Mouse (Mus musculus) gastrocnemius, adult 2 months (tissue): ENCODE results near the gene Ddx5. TPM values are rescaled to one million over a fixed set of nuclear protein-coding genes. Genes with fewer than 3 reads are reported as not detected.
"Not testable (repeated sequence)": the region's sequence is repeated elsewhere in the genome, so short reads cannot be mapped to it uniquely, and the experiment has no call there.

Experiments
- DNase-seq: peaks from one replicate; pipeline ENCODE4 v3.0.0; 2022
- H3K27ac ChIP-seq: fragments of 200-600 bp; 2 replicates; pipeline ENCODE4 v1.8.1; 2022; ENCODE audit warnings: mild to moderate bottlenecking
- H3K4me3 ChIP-seq: fragments of 200-600 bp; 2 replicates; pipeline ENCODE4 v1.8.1; 2022; ENCODE audit warnings: mild to moderate bottlenecking, moderate library complexity
- CTCF ChIP-seq: fragments of 200-600 bp; IDR thresholded peaks from 2 replicates; pipeline ENCODE4 v1.8.1; 2022; ENCODE audit warnings: antibody characterized with exemption, mild to moderate bottlenecking, moderate library complexity
- intact Hi-C: fragments of 180-260 bp; cut with DNase I; formaldehyde crosslinking; loops from one replicate; pipeline ENCODE4 v1.15.1; 2025
- microRNA-seq: library from miRNA; unstranded; fragments of <30 nt; microRNA quantifications from one replicate; pipeline ENCODE4 v1.2.0, GENCODE M21; 2021
- total RNA-seq, 2 experiments: library from RNA; stranded (reverse); gene quantifications; 2 replicates each; pipeline ENCODE4 v1.2.3; 2021

Ddx5 gene
- total RNA-seq, 2 experiments from 2014 or later = 261 to 265 TPM

DNA sequence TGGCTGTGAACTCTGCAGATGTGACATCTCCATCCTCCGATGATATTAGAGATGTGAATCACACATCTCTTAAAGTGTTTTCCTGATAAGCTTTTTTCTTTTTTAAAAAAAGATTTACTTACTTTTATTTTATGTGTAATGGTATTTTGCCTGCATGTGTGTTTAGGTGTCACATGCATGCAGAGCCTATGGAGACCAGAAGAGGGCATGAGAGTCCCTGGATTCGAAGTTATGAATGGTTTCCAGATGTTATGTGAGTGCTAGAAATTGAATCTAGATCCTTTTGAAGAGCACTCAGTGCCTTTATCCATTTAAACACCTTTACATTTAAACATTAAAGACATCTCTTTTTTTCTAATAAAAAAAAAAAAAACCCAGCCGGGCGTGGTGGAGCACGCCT lies 44.0 kb downstream of the Ddx5 start:
- intact Hi-C loops = loop anchor here (10.0 kb wide), 2 partner anchors 230 to 330 kb away; no protein-coding TSS in a partner anchor
- no peak for DNase-seq
- no peak overlapping the region for H3K27ac ChIP-seq
- no peak overlapping the region for H3K4me3 ChIP-seq
- TF ChIP-seq CTCF = peak; percentile 31

DNA sequence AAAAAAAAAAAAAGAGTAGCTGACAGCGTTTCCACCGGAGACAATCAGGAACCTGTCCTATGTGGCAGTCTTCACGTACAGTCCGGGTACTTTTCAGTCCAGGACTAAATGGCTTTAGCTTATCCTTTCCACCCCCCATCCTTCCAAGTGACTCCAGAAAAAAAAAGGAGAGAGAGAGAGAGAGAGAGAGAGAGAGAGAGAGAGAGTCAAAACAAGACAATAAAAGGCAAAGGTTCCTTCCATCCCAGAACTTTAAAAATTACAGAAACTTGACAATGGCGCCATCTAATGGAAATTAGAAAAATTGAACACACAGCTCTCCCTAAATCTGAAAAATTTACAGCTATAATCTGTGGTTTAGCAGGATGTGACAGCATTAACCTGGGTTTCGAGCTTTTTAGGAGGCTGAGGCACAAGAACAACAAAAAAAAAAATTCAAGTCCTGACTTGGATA lies 46.6 kb downstream of the Ddx5 start:
- H3K27ac ChIP-seq = no peak overlapping the region
- peak; percentile 78 for TF ChIP-seq CTCF
- DNase-seq = no peak
- H3K4me3 ChIP-seq = no peak overlapping the region
- intact Hi-C loops = loop anchor here (1.0 to 10.0 kb wide), 4 partner anchors 62 to 328 kb away; no protein-coding TSS in a partner anchor

DNA sequence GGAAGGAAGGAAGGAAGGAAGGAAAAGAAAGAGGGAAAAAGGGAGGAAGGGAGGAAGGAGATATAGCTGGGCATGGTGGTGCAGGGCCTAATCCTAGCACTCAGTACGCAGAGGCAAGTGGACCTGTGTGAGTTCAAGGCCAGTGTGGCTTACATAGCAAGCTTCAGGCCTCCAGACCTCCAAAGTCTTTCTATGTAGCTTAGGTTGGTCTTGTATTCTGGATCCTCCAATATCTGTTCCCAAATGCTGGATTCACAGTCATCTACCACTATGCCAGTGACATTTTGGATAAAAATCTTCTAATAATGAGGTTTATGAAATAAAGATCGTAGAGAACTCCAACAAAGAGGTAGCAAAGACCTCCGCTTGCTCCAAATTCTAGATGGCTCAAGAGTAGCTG lies 47.2 kb downstream of the Ddx5 start:
- no peak for DNase-seq
- intact Hi-C loops = loop anchor here (1.0 to 10.0 kb wide), 4 partner anchors 61 to 327 kb away; no protein-coding TSS in a partner anchor
- TF ChIP-seq CTCF = no peak
- H3K27ac ChIP-seq = no peak overlapping the region
- no peak overlapping the region for H3K4me3 ChIP-seq

DNA sequence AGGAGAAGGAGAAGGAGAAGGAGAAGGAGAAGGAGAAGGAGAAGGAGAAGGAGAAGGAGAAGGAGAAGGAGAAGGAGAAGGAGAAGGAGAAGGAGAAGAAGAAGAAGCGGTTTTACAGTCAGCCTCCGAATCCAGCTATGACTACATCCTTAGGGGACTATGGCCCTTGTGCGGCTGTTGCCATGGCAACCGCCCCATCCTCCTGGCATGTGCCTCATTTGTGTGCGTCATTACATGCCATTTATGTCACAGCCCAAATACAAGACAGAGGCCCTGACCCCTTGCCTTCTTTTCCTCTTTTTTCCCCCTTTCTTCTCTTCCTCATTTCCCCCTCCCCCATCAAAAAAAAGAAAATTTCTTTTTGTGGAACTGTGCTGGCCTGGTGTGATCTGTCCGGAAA lies 47.8 kb downstream of the Ddx5 start:
- no peak overlapping the region for H3K4me3 ChIP-seq
- no peak overlapping the region for H3K27ac ChIP-seq
- no peak for TF ChIP-seq CTCF
- DNase-seq = no peak
- intact Hi-C loops = loop anchor here (10.0 kb wide), 2 partner anchors 226 to 326 kb away; no protein-coding TSS in a partner anchor

DNA sequence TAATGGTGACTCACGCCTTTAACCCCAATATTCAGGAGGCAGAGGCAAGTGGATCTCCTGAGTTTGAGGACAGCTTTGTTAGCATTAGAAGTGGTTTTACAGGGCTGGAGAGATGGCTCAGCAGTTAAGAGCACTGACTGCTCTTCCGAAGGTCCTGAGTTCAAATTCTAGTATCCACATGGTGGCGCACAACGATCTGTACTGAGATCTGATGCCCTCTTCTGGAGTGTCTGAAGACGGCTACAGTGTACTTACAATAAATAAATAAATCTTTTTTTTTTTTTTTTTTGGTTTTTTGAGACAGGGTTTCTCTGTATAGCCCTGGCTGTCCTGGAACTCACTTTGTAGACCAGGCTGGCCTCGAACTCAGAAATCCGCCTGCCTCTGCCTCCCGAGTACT lies 48.3 kb downstream of the Ddx5 start:
- intact Hi-C loops = loop anchor here (10.0 kb wide), 2 partner anchors 226 to 326 kb away; no protein-coding TSS in a partner anchor
- not testable (repeated sequence) for DNase-seq, H3K27ac ChIP-seq

DNA sequence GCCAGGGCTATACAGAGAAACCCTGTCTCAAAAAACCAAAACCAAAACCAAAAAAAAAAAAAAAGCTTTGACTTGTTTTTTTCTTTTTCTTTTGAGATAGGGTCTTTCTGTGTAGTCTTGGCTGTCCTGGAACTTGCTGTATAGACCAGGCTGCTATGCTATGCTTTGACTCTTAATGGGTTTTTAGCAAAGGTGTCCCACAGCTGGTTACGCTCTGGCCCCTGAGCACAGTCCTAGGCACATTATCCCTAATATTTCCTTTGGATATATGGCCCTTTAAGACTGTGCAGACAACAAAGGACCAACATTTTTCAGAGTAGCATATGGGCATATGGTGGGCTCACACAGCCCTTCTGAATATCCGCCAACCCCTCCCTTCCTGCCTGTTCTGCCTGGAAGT lies 49.9 kb downstream of the Ddx5 start:
- H3K27ac ChIP-seq = peak overlapping the region; percentile 46
- no peak for DNase-seq
- TF ChIP-seq CTCF = no peak
- H3K4me3 ChIP-seq = no peak overlapping the region
- intact Hi-C loops = loop anchor here (5.0 kb wide), 1 partner anchor 42 kb away; no protein-coding TSS in a partner anchor

More for the DNA sequence above, 48.3 kb downstream of the Ddx5 start:
- not testable (repeated sequence) for H3K4me3 ChIP-seq

DNA sequence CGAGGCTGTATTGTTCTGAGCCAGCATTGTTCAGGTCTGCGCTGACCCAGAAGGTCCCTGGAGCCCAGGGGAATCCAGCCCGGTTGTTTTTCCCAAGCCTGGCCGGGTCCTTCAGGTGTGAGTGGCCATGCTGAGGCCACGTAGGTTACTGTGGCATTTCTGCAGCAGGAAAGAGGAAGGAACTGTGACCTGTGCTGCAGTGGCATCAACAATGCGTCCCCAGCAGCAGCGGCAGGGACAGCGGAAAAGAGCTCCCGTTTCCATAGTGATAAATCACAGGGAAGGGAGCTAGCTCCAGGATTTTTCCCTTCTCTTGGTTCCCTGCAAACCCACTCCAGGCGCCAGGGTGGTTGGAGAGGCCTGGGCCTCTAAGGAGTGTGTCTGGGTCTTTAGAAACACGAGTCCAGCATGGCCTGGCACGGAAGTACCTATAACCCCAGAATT lies 51.8 kb downstream of the Ddx5 start:
- H3K27ac ChIP-seq = peak overlapping the region; percentile 82
- intact Hi-C loops = loop anchor here (2.0 to 5.0 kb wide), 2 partner anchors 26 to 40 kb away; no protein-coding TSS in a partner anchor
- TF ChIP-seq CTCF = no peak
- DNase-seq = peak; percentile 56
- H3K4me3 ChIP-seq = no peak overlapping the region

DNA sequence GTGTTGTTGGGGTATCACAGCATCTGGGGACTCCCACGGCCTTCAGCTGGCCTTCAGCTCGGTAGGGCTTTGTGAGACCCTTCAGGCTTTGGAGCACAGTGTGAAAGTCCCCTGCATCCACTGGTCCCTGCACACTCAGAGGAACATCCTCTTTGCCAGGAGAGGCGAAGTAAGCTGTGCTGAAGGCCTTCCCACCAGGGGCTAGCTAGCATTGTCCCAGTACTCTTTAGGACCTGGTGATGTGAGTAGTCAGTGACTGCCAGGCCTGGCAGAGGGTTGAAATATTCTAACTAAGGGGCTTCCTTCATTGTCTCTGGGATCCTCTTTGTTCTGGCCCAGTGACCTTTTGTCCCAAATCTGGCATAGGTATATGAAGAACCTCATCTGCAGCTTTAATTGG lies 52.4 kb downstream of the Ddx5 start:
- no peak overlapping the region for H3K4me3 ChIP-seq
- H3K27ac ChIP-seq = peak overlapping the region; percentile 82
- TF ChIP-seq CTCF = no peak
- intact Hi-C loops = loop anchor here (2.0 to 5.0 kb wide), 2 partner anchors 26 to 39 kb away; no protein-coding TSS in a partner anchor
- no peak for DNase-seq

DNA sequence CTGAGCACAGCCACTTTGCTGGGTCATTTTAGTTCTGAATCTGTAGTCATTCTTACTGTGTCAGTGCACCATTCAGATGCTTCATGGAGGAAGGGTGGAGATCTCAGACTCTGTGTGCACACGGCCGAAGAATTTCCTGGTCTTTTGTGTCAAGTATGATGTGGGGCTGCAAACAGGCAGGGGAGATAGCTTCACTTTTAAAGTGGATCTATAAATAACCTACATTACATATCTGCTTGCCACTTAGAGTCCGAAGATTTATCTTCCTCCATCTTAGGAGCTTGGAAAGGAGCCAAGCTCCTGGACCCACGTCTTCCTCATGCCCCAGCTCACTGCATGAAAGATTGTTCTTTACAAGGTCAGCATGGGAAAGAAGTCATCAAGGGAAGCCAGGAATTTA lies 58.3 kb downstream of the Ddx5 start:
- no peak for TF ChIP-seq CTCF
- H3K27ac ChIP-seq = peak overlapping the region; percentile 68
- intact Hi-C loops = no loop called here
- DNase-seq = no peak
- no peak overlapping the region for H3K4me3 ChIP-seq

Small RNA genes within 50 kb of the gene (microRNA-seq; reads per million reads assigned to microRNA genes)
- gene Gm25994 = not detected
- gene Mir3064 = 3.6 reads per million

Other genes with a start within 250 kb of the Ddx5 start
- gene Tex2, start 175.8 kb downstream of the Ddx5 start, total RNA-seq = 10 to 100 TPM; 59.2 to 65.5 TPM
- 10 to 100 TPM; 37.1 to 43.8 TPM for gene Pecam1, start 38.6 kb downstream of the Ddx5 start, total RNA-seq
- gene Milr1, start 38.0 kb downstream of the Ddx5 start, total RNA-seq = not detected
- 1 to 10 TPM; 2.4 to 3.3 TPM for gene Polg2, start 9.6 kb downstream of the Ddx5 start, total RNA-seq
- 1 to 10 TPM; 3.7 to 5.6 TPM for gene Cep95, start 67 bp upstream of the Ddx5 start, total RNA-seq
- gene Smurf2, start 131.5 kb upstream of the Ddx5 start, total RNA-seq = 10 to 100 TPM; 26.5 to 32.2 TPM
- 10 to 100 TPM; 13.2 to 16.2 TPM for gene Kpna2, start 210.4 kb upstream of the Ddx5 start, total RNA-seq
- 1 to 10 TPM in 1 of 2 experiments, under 1 TPM in 1; 0.86 to 1.3 TPM for gene 1810010H24Rik, start 236.5 kb upstream of the Ddx5 start, total RNA-seq